Mouse (Mus musculus): ENCODE results near the gene N4bp1.

N4bp1 gene

DNA sequence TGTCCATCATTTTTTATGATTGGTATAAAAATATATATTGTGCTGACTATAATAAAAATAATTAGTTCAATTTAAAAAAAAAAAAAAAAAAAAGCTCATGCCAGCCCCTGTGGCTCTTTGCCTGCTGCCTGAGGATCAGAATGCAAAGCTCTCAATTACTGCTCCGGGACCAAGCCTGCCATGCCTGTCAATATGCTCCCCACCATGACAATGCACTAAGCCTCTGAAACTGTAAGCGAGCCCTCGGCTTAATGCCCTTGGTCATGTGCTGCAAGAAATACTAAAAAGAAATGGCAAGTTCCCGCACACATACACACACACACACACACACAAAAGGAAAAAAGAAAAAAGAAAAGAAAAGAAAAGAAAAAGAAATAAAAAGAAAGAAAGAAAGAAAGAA is 60.3 kb downstream of the N4bp1 start:
- no peak for DNase-seq (ENCODE audit: low spot score)

DNA sequence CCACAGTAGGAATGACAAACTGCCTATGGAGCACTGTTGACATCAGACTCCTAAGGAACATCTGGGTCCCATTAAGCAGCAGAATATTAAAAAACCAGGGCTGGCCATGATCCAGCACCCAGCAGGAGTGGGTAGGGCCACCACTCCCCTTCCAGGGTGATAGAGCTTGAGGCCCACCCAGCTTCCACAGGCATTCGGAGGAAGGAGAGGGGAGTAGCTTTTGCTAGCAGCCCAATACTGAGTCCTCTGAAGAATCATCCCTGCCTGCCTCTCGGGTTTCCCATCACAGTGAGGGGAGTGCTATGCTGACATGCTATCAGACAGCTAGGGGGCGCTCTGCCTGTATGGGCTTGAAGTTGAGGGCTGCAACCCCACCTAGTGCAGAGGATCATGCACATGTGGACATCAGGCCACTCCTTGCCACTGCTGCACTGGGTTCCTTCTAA is 64.3 kb downstream of the N4bp1 start:
- peak; percentile 39 for DNase-seq (ENCODE audit: low spot score)

DNA sequence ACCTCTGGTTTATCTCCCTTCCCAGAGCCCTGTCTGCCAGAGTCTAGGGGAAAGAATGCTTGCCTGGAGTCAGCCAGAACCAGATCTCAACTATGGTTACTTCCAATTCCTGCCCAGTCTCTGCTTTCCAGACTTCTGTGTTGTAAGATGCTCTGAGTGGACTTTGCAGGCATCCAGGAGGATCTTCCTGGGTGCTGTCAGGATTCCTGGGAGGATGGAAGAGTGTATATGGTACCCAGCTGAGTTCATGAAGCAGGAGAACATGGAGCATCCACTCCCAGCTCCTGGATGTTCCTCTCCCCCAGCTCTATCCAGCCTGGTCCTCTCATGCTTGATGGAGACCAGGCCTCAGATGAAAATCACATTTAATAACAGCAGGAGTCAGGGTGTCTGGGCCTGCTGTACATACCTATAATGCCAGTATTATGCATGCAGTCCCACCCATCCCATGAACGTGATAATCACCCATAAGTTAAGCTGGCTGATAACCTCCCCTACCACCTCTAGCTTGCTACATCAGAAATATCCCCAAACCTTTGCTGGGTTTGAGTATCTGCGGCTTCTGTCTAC is 64.8 kb downstream of the N4bp1 start:
- no peak for DNase-seq (ENCODE audit: low spot score)

DNA sequence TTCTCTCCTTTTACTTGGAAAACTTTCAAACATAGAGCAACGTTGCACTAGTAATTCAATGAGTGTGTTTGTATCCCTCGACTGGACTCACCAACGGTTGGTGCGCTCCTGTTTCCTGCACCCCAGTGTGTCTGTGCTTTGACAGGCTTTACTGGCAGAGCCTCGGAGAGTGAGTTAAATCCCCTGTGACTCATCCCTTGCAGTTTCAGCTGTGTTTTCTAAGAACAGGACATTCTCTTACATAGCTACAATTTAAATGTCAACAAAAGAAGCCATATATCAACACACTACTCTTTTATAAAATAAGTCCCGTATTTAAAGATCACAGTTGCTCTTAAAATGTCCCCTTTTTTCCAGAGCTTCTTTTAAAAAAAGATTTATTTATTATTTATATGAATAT is 65.6 kb downstream of the N4bp1 start:
- DNase-seq (ENCODE audit: low spot score): peak; percentile 51

DNA sequence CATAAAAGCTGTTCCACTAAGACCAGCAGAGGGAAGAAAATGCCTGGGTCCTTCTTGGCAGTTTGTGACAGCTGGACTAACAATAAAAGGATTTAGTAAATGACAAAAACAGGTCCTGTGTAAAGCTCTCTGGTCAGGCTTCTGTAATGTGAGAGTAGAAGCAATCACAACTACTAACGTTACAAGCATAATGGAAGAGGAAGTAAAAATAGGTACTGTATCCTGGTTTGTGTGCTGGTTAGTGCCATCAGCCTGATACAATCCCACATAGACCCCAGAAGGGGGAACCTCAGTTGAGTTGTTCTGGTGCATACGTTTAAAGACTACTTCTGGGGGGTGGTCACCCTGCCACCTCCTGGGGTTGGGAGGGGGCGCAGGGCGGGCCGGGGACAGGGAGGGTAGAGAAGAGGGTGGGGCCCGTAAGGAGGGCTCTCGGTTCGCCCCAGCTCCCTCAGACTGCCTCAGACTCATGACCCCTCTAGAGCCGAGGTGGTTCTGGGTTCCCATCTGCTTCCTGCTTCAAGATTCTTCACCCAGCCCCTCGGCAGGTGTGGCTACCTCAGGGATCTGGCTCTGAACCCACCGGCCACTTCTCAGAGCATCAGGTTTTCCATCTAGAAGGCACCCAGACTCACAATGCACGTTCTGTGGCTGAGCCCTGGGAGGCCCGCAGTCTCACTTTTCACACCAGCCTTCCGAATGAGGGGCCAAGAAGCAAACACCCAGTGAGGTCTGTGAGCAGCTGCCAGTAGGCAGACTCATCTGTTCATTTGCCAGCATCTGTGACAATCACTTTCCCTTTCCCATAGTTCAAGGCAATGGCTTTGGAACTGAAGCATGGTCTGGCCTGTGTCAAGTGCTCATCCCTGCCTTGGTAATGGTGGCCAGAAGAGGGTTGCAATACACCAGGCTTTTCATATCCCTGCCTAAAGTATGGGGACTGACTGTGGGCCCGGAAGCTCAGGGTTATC is 75.8 kb downstream of the N4bp1 start:
- no peak for DNase-seq (ENCODE audit: low spot score)

DNA sequence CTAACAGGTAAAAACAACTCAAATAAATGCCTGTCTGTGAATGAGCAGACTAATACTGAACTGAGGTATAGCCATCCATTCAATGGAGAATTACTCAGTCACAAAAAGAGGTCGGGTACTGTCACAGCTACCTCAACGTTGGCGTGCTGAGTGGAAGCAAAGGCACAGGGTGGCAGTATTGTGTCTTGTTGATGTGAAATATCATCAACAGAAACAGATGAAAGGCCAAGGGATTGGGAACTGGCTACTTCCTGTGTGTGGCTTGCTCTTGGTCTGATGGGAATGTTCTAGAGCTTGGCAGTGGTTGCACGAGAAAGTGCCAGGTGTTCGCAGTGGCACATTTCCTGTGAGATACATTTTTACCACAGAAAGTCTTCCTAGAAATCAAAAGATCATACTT is 76.8 kb downstream of the N4bp1 start:
- peak; percentile 74 for DNase-seq (ENCODE audit: low spot score)

DNA sequence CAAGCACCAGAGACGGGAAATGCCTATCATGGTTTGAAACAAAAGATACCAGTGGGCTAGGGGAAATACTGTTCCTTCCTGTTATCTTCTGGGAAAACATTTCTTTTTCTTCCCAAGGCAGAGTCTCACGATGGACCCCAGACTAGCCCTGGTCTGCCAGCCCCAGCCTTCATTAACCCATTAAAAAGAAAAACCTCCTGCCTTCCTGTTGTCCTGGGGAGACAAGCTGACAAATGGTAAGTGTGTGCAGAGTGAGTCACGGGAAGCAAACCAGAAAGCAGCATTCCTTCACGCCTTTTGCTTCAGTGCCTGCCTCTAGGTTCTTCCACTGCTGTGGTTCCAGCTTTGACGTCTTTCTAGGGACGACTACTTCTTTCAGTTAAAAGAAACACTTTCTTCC is 83.1 kb downstream of the N4bp1 start:
- DNase-seq (ENCODE audit: low spot score): no peak

DNA sequence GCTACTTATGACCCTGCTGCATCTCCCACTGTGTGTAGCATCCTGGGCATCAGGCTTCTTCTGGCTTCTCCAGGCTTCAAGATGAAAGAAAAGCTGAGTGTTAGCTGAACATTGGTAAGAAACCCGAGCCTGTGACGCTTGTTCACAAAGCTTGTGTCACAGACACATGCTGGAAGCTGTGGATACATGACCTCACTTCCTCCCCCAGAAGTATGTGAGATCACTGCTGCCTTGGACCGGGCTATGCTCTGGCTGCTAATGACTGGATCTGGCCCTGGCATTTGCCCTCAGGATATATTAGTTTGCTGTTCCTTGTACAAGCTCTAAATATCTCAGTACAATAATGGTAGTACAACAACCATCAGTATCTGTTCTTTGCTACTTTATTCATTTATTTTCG is 84.1 kb downstream of the N4bp1 start:
- no peak for DNase-seq (ENCODE audit: low spot score)

DNA sequence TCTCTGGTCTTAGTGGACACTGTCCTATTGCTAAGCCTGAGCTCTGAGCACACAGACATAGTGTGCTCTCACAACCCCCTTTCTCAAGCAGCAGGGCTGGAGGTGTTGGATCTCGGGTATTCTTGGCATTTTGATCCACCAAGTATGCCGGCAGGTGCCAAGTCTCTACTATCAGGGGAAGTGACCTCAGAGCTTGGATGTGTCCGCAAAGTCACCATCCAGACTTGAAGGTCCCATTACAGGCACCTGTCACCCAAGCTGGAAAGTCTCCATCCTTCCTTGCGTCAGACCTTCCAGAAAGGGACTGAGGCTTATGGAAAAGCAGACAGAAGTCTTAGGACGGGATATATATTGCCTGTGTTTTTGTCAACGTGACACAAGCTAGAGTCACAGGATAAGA is 86.9 kb downstream of the N4bp1 start:
- DNase-seq (ENCODE audit: low spot score): no peak

DNA sequence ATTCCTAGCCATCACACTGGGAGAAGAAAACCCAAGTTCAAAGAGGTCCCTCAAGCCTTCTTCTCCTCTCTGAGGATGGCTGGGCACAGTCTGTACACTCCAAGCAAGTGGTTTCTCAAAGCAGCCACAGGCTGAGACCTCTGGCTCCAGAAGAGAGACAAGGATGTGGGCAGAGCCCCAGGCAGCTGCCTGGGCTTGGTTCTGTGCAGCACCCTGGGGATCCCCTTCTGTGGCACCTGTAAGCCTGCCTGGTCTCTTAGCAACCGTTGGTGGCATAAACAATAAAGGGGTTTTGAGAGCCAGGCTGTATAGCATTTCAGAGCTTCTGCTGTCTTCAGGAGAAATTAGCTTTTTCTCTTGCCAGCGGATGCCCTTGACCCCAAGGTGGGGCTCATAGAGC is 87.4 kb downstream of the N4bp1 start:
- no peak for DNase-seq (ENCODE audit: low spot score)

DNA sequence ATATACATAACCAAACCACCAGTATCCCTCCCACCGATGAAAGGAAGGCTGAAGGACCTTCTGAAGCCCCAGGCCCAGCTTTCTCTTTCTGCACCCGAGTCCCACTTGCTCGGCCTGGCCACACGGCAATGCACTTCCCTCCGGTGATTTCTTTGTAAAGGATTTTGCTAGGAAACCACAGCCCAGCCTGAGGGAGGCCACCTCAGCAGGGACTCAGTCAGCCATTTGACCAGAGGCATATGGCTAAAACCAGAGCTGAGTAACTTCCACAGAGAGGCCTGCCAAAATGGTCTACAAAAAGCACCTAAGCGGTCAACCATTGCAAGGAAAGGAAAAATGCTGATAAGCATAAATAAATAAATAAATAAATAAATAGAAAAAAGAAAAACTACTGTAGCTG is 90.3 kb downstream of the N4bp1 start:
- no peak for DNase-seq (ENCODE audit: low spot score)

DNA sequence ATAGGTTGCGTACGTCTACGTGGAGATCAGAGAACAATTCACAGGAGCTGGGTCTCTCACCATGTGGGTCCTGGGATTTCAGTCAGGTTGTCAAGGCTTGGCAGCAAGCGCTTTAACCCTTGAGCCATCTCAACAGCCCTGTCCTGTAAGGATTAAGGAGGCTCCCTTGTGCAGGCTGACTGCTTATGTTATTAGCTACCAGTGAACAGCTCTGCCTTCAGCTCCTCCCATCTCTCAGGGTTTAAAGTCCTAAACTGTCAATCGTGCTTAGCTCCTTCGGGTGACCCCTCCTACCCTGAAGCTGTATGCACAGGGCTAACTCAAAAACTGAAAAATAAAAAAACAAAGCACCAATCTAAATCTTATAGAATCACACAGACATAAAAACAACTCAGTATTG is 93.5 kb downstream of the N4bp1 start:
- no peak for DNase-seq (ENCODE audit: low spot score)

DNA sequence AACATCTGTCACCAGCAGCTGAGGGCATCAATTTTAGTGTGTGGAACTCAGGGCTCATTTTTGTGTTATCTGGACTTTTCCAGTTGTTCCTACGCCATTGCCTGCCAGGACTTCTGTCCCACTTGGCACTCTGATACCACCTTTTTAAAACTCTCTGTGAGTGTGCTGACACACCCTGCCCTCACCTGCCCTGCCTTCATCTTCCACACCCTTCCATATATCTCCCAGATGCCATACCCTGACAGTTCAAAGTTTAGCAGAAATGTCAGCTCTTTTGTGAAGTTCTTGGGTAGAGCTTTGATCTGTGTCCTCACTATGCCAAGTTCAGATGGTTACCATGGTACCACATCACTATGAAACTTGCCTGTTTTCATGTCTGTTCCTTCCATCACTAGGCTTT is 95.5 kb downstream of the N4bp1 start:
- no peak for DNase-seq (ENCODE audit: low spot score)

DNA sequence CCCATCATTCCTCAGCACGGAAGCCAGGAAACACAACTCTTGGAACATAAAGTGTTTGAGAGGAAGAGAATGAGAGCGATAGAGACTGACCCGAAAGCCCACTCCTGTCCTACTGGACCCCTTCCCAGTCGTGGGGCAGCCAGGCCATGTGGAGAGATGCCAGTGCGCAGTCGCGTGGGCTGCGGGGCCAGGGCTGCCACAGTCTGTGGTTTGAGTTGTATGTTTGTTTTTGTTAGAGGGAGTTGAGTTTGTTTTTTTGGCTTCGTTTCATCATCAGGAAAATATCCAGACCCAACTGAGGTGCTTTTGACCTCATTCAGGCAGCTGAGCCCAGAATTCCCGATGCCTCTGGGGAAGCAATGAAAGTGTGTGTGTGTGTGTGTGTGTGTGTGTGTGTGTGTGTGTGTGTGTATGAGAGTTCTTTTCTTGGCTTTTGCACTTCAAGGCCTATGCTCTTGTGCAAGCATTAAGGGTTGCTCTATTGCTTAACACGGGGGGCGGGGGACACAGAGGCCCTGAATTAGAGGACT is 97.1 kb downstream of the N4bp1 start:
- DNase-seq (ENCODE audit: low spot score): peak; percentile 98

DNA sequence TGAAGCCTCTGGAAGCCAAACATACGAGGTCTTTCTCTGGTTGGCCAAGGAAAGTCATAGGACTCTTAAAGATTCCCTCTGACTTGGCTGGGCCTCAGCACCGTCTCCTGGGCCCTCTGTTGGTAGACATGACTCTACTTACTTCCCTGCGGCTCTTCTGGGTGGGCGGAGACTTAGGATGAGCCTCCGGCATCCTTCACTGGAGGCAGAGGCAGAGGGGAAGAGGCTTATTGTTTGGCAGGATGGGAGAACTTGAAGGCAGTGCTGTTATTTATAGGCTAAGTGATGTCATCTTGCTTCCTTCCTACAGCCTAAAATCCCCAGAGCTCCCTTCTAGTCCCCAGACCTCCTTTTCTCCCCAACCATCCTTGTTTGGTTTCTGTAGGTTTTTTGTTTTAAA is 98.6 kb downstream of the N4bp1 start:
- peak; percentile 26 for DNase-seq (ENCODE audit: low spot score)

DNA sequence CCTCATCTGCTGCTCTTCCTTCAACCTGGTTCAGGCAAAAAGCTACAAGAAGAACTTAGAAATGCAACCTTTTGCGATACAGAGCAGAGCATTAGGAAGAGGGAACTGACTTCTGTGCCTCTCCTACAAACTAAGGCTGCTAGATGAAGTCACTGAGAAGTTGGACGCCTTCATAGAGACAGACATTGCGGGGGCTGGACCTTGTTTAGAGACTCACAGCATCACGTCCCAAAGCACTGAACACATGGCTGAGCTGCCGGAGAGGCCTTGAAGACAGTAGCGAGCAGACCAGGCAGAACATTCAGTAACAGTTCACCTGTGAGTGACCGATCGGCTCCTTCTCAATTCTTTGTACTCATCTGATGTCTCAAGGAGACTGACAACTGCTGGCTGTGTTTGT is 104.0 kb downstream of the N4bp1 start:
- no peak for DNase-seq (ENCODE audit: low spot score)

DNA sequence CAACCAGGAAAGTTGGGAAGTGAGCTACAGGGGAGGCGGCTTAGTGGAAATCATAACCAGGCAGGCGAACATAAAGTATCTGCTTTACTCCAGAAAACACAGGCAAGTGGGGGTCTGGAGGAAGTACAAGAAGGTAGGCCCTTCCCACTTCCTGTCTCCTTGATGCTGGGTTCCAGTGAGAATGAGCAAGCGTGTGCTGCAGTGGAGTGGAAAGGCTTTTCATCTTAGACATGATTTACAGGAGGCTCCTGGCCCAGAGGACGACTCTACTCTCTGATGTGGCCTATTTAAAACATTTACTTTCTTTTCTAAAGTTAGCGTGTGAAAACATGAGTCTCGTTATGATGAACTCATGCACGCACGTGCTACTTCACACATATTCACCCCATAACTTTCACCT is 105.9 kb downstream of the N4bp1 start:
- DNase-seq (ENCODE audit: low spot score): no peak

DNA sequence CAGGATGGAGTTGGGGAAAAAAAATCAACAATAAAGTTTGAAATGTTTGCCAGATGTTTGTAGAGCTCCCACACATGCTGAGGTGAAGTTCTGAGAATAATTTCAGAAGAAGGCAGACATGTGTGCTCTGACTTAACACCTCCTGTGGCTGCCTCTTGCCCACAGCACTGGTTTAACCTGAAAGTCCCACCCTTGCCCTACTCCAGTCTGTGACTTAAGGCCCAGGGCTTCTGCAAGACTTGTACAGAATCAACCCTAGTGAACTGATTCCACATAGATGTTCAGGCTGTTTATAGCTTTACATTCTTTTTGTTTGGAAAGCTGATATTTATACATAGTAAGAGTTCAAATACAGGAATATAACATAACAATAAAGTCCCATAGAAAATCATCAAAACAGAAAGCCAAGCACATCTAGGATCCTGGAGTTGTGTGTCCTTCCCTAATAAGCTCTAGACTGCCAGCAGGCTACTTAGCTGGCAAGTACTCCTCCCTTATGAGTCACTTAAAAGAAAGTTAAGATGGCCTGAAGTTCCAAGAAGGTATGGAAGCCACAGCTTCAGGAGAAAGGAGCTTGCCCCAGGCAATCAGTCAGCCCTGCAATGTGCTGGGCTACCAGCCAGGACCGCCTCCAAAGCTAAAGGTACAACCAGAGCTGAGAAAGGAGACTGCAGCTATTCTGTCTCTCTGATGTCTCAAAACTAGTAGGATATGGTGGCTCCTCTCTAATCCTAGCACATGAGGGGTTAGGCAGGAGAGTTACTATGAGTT is 114.9 kb downstream of the N4bp1 start:
- DNase-seq (ENCODE audit: low spot score): peak; percentile 74

DNA sequence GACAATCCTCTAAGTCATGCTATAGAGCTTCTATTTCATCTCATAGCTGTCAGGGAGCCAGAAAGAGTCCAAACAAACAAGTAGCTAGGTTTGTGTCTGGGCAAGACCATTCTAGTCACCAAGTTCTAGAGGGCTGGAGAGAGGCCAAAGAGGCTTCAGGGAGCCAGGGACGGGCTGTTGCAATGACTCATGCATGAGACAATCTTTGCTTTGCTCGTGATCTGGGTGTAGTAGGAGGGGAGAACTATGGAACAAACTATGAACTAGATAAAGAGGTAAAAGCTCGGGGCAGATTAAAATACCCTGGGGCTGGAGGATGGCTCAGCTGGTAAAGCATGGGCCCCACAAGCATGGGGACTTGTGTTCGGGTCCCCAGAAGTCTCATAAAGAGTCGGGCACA is 116.6 kb downstream of the N4bp1 start:
- peak; percentile 98 for DNase-seq (ENCODE audit: low spot score)

DNA sequence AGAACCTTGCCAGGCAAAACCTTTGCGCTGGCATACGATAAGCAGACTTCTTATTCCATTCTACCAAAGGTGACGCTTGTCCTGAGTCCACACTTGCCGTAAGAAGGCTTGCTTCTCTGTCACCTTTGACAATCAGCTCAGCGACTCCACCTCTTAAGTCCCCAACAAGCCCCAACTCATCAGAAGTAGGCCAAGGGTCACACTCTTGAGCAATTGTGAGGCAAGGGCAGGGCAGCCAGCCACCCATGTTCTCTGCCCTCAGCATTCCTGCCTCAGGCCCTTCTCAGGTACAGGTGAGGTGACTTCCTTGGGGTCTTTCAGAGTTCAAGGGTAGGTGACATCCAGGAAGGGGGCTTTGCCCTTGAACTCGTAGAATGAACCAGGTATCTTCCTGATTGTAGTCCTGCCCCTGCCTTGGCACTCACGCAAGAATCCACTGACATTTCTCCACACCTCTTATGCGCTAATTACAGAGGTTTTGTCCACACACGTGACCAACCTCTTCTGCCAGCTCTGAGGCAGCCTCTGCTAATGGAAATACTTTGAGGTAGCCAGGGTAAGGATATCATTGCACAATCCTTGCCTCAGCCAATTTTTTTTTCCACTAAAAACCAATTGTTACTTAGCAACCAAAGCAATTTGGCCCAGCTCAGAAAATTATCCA is 118.4 kb downstream of the N4bp1 start:
- peak; percentile 63 for DNase-seq (ENCODE audit: low spot score)

DNA sequence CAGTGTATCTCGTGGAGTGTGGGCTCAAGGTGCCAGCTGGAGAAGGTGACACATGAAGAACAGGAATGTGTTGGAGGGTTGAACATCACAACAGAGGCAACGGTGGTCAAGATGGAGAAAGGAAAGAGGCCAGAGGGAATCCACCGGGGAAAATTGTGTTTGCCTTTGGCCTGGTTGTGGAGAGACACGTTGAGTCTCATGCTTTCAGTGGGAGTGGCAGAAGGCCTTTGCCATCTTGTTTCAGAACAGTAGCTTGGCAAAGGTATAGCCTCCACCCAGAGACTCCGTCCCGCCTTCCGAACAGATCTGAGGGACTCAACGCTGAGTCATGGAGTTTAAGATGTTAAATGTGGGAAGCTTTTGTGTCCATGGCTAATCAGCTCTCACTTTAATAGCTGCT is 119.4 kb downstream of the N4bp1 start:
- DNase-seq (ENCODE audit: low spot score): peak; percentile 63

DNA sequence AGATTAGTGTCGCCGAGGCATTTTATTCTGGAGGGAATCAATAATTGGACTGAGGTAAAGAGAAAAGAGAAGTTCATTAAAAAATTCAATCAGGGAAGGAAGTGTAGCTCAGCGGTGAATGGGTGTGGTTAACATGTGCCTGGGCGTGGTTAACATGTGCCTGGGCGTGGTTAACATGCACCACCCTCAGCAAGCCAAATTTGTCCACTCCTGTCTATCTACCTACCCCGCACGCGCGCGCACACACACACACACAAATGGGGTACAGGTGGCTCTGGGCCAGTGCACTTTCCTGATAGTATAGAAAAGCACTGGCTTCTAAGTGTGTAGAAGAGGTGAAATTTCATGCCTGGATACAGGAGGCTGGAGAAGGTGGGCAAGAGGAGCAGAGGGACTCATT is 119.9 kb downstream of the N4bp1 start:
- no peak for DNase-seq (ENCODE audit: low spot score)
